Mouse (Mus musculus): ENCODE results near the gene Elovl3.
"Not testable (repeated sequence)": the region's sequence is repeated elsewhere in the genome, so short reads cannot be mapped to it uniquely, and the experiment has no call there.

Gene Elovl3

GRCm38 (mm10) chr19:46135789-46136638 is 4.3 kb downstream of the Elovl3 start:
- in situ Hi-C loops (cut with MboI): loop anchor here (5.0 kb wide), 1 partner anchor 116 kb away; no protein-coding TSS in a partner anchor

- in situ Hi-C loops (cut with MboI): loop anchor here (5.0 kb wide), 1 partner anchor 115 kb away; no protein-coding TSS in a partner anchor
Observed at GRCm38 (mm10) chr19:46136639-46137580, 5.2 kb downstream of the Elovl3 start.

- in situ Hi-C loops (cut with MboI): no loop called here
Observed at GRCm38 (mm10) chr19:46140324-46140723, 8.6 kb downstream of the Elovl3 start.

- in situ Hi-C loops (cut with MboI): no loop called here
Observed at GRCm38 (mm10) chr19:46141091-46141490, 9.4 kb downstream of the Elovl3 start.

GRCm38 (mm10) chr19:46147511-46148371 is 16.0 kb downstream of the Elovl3 start, which contains the start of gene Pitx3:
Pitx3 (minus strand) TSS chr19:46148326.
- in situ Hi-C loops (cut with MboI): no loop called here

- in situ Hi-C loops (cut with MboI): no loop called here
Observed at GRCm38 (mm10) chr19:46148372-46148760, 16.7 kb downstream of the Elovl3 start.

GRCm38 (mm10) chr19:46149091-46149490 is 17.4 kb downstream of the Elovl3 start:
- in situ Hi-C loops (cut with MboI): no loop called here

GRCm38 (mm10) chr19:46152127-46152803 is 20.6 kb downstream of the Elovl3 start, which contains the start of gene Gbf1:
Gbf1 (plus strand) TSS chr19:46152509.
- in situ Hi-C loops (cut with MboI): no loop called here

GRCm38 (mm10) chr19:46165950-46166349 is 34.3 kb downstream of the Elovl3 start:
- in situ Hi-C loops (cut with MboI): no loop called here

GRCm38 (mm10) chr19:46167169-46167568 is 35.5 kb downstream of the Elovl3 start:
- in situ Hi-C loops (cut with MboI): not testable (repeated sequence)

- in situ Hi-C loops (cut with MboI): no loop called here
Observed at GRCm38 (mm10) chr19:46169396-46169795, 37.7 kb downstream of the Elovl3 start.

GRCm38 (mm10) chr19:46169913-46170312 is 38.2 kb downstream of the Elovl3 start:
- in situ Hi-C loops (cut with MboI): no loop called here

GRCm38 (mm10) chr19:46172541-46172940 is 40.8 kb downstream of the Elovl3 start:
- in situ Hi-C loops (cut with MboI): no loop called here

GRCm38 (mm10) chr19:46175173-46175572 is 43.5 kb downstream of the Elovl3 start:
- in situ Hi-C loops (cut with MboI): no loop called here

- in situ Hi-C loops (cut with MboI): no loop called here
Observed at GRCm38 (mm10) chr19:46177046-46177445, 45.3 kb downstream of the Elovl3 start.

- in situ Hi-C loops (cut with MboI): no loop called here
Observed at GRCm38 (mm10) chr19:46180274-46180673, 48.6 kb downstream of the Elovl3 start.

- in situ Hi-C loops (cut with MboI): no loop called here
Observed at GRCm38 (mm10) chr19:46182241-46182640, 50.5 kb downstream of the Elovl3 start.

Data from mature B cell (primary cell).